Comparison of ENCODE assay signal across 8 mouse cellular contexts in genomic region chr13:56279439-56279838, GRCm38 (mm10). TPM values are rescaled to one million over a fixed set of nuclear protein-coding genes. Genes with fewer than 3 reads are reported as not detected.
DNase-seq lines count a peak whose midpoint lies in the region; ATAC-seq and TF ChIP-seq lines count a peak whose summit lies in the region.

No protein-coding gene starts in this region.

- WGBS in forebrain, embryonic 13.5 days, result 20% methylated on average over 8 of the region's 8 CpGs
- 26% methylated on average over 8 of the region's 8 CpGs for WGBS in hindbrain, embryonic 10.5 days
- 13% methylated on average over 8 of the region's 8 CpGs for WGBS in lung, postnatal 0 days

- H3K9me3 ChIP-seq in ES-E14 (ENCODE audit: control insufficient read depth, insufficient read depth, low read depth, low read length), result no peaks in the 10 kb centered on the region
- no peaks in the 10 kb centered on the region for H3K9me3 ChIP-seq in forebrain, embryonic 13.5 days (replicated peaks)
- H3K9me3 ChIP-seq in hindbrain, embryonic 10.5 days, result no peaks in the 10 kb centered on the region
- no peaks in the 10 kb centered on the region for H3K9me3 ChIP-seq in lung, postnatal 0 days (ENCODE audit: low read length)

- peak; percentile 95 for TF ChIP-seq CTCF in lung, postnatal 0 days (IDR thresholded peaks at IDR 0.05)

- peak; percentile 81 for ATAC-seq in forebrain, embryonic 13.5 days
- ATAC-seq in lung, postnatal 0 days, result peak; percentile 71

- no peak overlapping the region for H3K4me3 ChIP-seq in ES-E14 (ENCODE audit: insufficient read depth in 1 of 2, low read depth in 1 of 2, low read length in 2 of 2, poor library complexity in 1 of 2, severe bottlenecking in 1 of 2)
- H3K4me3 ChIP-seq in forebrain, embryonic 13.5 days, result no peak overlapping the region
- H3K4me3 ChIP-seq in hindbrain, embryonic 10.5 days, result no peak overlapping the region
- H3K4me3 ChIP-seq in lung, postnatal 0 days (ENCODE audit: low read depth, low read length), result no peak overlapping the region

- in situ Hi-C loops in ES-E14 (cut with MboI; ENCODE audit: low sequenced_read_pairs in 2 of 2, unreplicated experiment in 2 of 2), result loop anchor here in 1 of 2 experiments (25.0 kb wide), 1 partner anchor 158 kb away; the partner anchor contains the start of genes Gm3045 and Slc25a48

- H3K4me2 ChIP-seq in forebrain, embryonic 13.5 days, result no peak overlapping the region
- no peak overlapping the region for H3K4me2 ChIP-seq in lung, postnatal 0 days (replicated peaks; ENCODE audit: low read depth, low read length)

- no peak overlapping the region for H3K27ac ChIP-seq in ES-E14 (ENCODE audit: insufficient read depth, low read depth, low read length, poor library complexity, severe bottlenecking)
- H3K27ac ChIP-seq in forebrain, embryonic 13.5 days, result no peak overlapping the region
- no peak overlapping the region for H3K27ac ChIP-seq in hindbrain, embryonic 10.5 days
- no peak overlapping the region for H3K27ac ChIP-seq in lung, postnatal 0 days (ENCODE audit: low read length)

- H3K27me3 ChIP-seq in forebrain, embryonic 13.5 days, result no peaks in the 10 kb centered on the region
- H3K27me3 ChIP-seq in hindbrain, embryonic 10.5 days (ENCODE audit: insufficient read depth, poor library complexity, severe bottlenecking), result peaks cover 9% of the 10 kb centered on the region; the same call in 1 of the 2 replicates
- no peaks in the 10 kb centered on the region for H3K27me3 ChIP-seq in lung, postnatal 0 days (replicated peaks; ENCODE audit: insufficient read depth, low read length)

- no peak for TF ChIP-seq EP300 in lung, postnatal 0 days (IDR thresholded peaks at IDR 0.05)

- H3K4me1 ChIP-seq in ES-E14 (ENCODE audit: control insufficient read depth in 2 of 2, insufficient read depth in 2 of 2, low read length in 2 of 2, poor library complexity in 1 of 2), result no peaks in the 10 kb centered on the region
- no peaks in the 10 kb centered on the region for H3K4me1 ChIP-seq in forebrain, embryonic 13.5 days
- H3K4me1 ChIP-seq in hindbrain, embryonic 10.5 days (replicated peaks), result no peaks in the 10 kb centered on the region
- H3K4me1 ChIP-seq in lung, postnatal 0 days (ENCODE audit: insufficient read depth, low read depth, low read length), result no peaks in the 10 kb centered on the region

- no peak overlapping the region for H3K9ac ChIP-seq in ES-E14 (ENCODE audit: insufficient read depth, low read depth, low read length, poor library complexity, severe bottlenecking)
- no peak overlapping the region for H3K9ac ChIP-seq in forebrain, embryonic 13.5 days
- no peak overlapping the region for H3K9ac ChIP-seq in lung, postnatal 0 days (replicated peaks; ENCODE audit: low read depth)

- peak; percentile 79 for DNase-seq in ES-E14 (ENCODE audit: low read depth, low spot score)
- DNase-seq in c-Kit-positive CD71-positive TER-119-positive erythroid progenitor cells, embryonic 14.5 days (ENCODE audit: low spot score), result peak; percentile 51
- peak; percentile 88 for DNase-seq in hindbrain, embryonic 10.5 days (ENCODE audit: low spot score)
- DNase-seq in layer of hippocampus, adult 8-10 months (ENCODE audit: low spot score in 2 of 2), result peak; percentile 68 to 92
- DNase-seq in lung, postnatal 0 days (ENCODE audit: low spot score), result peak; percentile 80
- DNase-seq in retina, postnatal 1 day, result peak; percentile 87
- peak; percentile 70 to 72 for DNase-seq in urinary bladder, adult 18-20 months (ENCODE audit: low spot score in 2 of 2)

- H3K36me3 ChIP-seq in ES-E14 (ENCODE audit: control insufficient read depth, insufficient read depth, low read length, poor library complexity, severe bottlenecking), result no peaks in the 10 kb centered on the region
- no peaks in the 10 kb centered on the region for H3K36me3 ChIP-seq in forebrain, embryonic 13.5 days (ENCODE audit: poor library complexity, severe bottlenecking)
- no peaks in the 10 kb centered on the region for H3K36me3 ChIP-seq in hindbrain, embryonic 10.5 days
- no peaks in the 10 kb centered on the region for H3K36me3 ChIP-seq in lung, postnatal 0 days (ENCODE audit: insufficient read depth, low read length)

TF ChIP-seq in ES-E14, 5 proteins besides CTCF, POLR2A, EP300 and RAD21:
- TF ChIP-seq HCFC1 (IDR thresholded peaks at IDR 0.05; ENCODE audit: borderline replicate concordance, insufficient read depth, low read length), result no peak
- no peak for TF ChIP-seq MAFK (IDR thresholded peaks at IDR 0.05; ENCODE audit: insufficient read depth, low read depth, low read length)
- no peak for TF ChIP-seq CHD2 (IDR thresholded peaks at IDR 0.05; ENCODE audit: low read depth, low read length)
- no peak for TF ChIP-seq ZNF384 (IDR thresholded peaks at IDR 0.05; ENCODE audit: low read depth, low read length)
- peak; percentile 94 for TF ChIP-seq ZC3H11A (IDR thresholded peaks at IDR 0.05; ENCODE audit: borderline replicate concordance, low read depth, low read length)
TF ChIP-seq in ES-E14: peak in this region for 1.

RNA-seq across cellular contexts. Expression of gene Cxcl14, which starts 16.9 kb away (rescaled TPM):
- total RNA-seq in ES-E14 (2012; rRNA removed), result 2.6 and 2.8 TPM in 2 replicates
- polyA plus RNA-seq in forebrain, embryonic 13.5 days (2015; fragmentation: Nextera tagmentation; extraction: Ambion mirVana), result 6.6 and 11.3 TPM in 2 replicates
- polyA plus RNA-seq in hindbrain, embryonic 10.5 days (2016; fragmentation: Nextera tagmentation; extraction: Ambion mirVana), result 6.1 and 12.5 TPM in 2 replicates
- 100 to 1,000 TPM; 120 to 148 (median 129) TPM for total RNA-seq in layer of hippocampus, adult 8-10 months (2022)
- 11.2 and 12.8 TPM in 2 replicates for polyA plus RNA-seq in lung, postnatal 0 days (2015; fragmentation: Nextera tagmentation; extraction: Ambion mirVana)

RNA-seq across cellular contexts. Expression of gene Neurog1, which starts 27.5 kb away (rescaled TPM):
- 0.45 and 0.48 TPM in 2 replicates for total RNA-seq in ES-E14 (2012; rRNA removed)
- 13.0 and 13.1 TPM in 2 replicates for polyA plus RNA-seq in forebrain, embryonic 13.5 days (2015; fragmentation: Nextera tagmentation; extraction: Ambion mirVana)
- 28.4 and 33.7 TPM in 2 replicates for polyA plus RNA-seq in hindbrain, embryonic 10.5 days (2016; fragmentation: Nextera tagmentation; extraction: Ambion mirVana)
- under 1 TPM in 2 of 4 experiments, not detected in 2; 0.18 to 0.29 TPM for total RNA-seq in layer of hippocampus, adult 8-10 months (2022)
- polyA plus RNA-seq in lung, postnatal 0 days (2015; fragmentation: Nextera tagmentation; extraction: Ambion mirVana), result not detected in 2 replicates

Comparison
In these comparisons a context has a peak if more than half of its experiments do, and no peak if none do; other contexts are left out.
1. RNA of gene Neurog1, which starts 27.5 kb away (polyA plus RNA-seq): 28.4 to 33.7 TPM in hindbrain, embryonic 10.5 days and 13.0 to 13.1 TPM in forebrain, embryonic 13.5 days; not detected in lung, postnatal 0 days; every median in the first group is over 10 times any median in the second.
2. Peak in every context shown above with its lines, with median percentiles within 50 percentile points of each other: DNase-seq.